Mouse (Mus musculus) T-helper 1 cell (primary cell): ENCODE results near the gene Nsg2.
"Not testable (repeated sequence)": the region's sequence is repeated elsewhere in the genome, so short reads cannot be mapped to it uniquely, and the experiment has no call there.

Source experiments
- in situ Hi-C: fragments of 300-600 bp; cut with MboI, MseI; formaldehyde crosslinking; loops from one replicate; pipeline ENCODE4 v1.15.1; 2025; ENCODE audit warnings: high pct_unique_total_duplicates

Gene Nsg2

DNA sequence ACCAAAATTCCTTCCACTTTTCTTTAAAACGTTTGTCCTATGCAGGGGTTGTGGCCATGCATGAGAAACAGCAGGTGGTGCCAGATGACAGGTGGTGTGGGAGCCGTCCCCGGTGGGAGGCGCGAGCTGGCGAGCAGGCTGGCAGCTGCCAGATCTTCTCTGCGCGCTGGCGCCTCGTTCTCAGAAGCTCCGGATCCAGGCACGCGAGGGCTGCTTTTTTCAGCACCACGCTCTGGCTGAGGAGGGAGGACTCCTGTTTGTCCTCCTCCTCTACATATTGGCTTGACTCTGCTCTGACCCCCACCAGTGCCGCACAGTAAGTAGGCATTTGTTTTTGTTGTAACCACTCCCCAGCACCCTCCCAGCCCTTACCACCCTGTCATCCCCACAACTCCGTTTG is at the start of gene Nsg2:
TSS of gene Nsg2 (plus strand) at position 183 of the 400 bp plus-strand sequence.
- in situ Hi-C loops = loop anchor here (5.0 to 25.0 kb wide), 3 partner anchors 137 to 1813 kb away; no protein-coding TSS in a partner anchor

DNA sequence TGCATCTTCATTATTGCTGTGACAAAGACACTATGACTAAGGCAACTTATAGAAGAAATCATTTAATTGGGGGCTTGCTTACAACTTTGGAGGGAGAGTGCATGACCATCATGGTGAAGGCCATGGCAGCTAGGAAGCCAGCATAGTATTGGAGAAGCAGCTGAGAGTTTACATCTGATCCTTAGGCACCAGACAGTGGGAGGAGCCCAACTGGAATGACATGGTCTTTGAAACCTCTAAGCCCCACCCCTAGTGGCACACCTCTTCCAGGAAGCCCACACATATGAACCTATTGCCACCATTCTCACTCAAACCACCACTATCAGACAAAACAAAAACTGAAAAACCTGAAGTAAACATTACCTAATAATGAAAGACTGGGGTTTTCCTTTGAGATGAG is 40.2 kb upstream of the Nsg2 start:
- in situ Hi-C loops = loop anchor here (10.0 kb wide), 1 partner anchor 695 kb away; no protein-coding TSS in a partner anchor

DNA sequence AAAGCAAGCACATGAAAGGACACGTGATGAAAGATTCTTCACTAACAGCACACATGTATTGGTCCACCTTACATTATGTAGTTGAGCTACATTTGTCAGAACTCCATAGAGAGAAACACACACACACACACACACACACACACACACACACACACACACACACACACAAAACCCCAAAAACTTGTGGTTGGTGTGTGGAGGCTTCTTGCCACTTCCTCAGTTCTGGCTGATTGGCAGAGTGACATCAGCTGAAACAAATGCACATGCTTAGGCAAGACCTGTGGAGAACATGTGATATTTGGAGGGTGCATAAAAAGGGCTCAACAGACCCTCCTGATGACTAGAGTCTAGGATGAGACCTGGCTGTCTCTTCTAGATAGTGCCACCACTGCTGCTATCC is 36.3 kb upstream of the Nsg2 start:
- in situ Hi-C loops = loop anchor here (10.0 kb wide), 1 partner anchor 691 kb away; no protein-coding TSS in a partner anchor

DNA sequence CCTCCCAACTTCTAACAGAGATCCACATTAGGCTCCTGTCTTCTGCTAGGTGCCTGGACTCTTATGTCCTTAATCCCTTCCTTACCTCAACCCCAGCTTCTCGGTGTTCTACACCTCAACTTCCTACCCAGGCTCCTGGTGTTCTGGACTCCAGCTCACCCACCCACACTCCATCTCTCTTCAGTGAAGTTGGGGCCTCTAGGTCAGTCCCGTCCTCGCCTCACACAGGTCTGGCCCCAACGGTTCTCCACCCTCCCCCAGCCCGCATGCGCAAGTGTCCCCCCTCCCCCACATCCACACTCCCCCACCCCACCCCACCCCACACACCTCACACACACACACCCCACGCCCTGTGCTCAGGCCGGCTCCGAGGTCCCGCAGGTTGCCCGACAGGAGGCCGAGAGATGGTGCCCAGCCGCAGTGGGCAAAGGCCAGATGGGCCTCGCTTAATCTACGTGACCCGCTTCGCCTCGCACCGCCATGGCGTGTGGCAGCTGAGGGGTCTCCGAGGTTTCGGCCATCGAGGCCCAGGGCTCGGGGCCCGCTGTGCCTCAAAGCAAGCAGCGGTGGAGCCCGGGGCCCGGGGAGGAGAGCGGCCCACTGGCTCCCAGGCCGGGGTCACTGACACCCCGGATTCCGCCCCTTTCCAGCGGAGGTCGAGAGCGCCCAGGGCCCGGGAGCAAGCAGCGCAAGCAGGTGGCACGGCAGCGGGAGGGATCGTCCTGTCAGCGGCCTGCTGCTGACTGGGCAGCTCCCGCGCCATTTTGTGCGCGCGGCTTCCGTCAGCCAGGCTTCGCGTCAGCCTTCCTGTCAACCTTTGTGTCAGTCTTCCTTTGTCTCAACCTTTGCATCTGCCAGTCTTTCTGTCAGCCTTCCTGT is 34.8 kb upstream of the Nsg2 start, which contains the start of gene 4930524B15Rik:
TSS of gene 4930524B15Rik (plus strand) at position 337 of the 879 bp plus-strand sequence.
- in situ Hi-C loops = loop anchor here (10.0 kb wide), 1 partner anchor 689 kb away; no protein-coding TSS in a partner anchor

DNA sequence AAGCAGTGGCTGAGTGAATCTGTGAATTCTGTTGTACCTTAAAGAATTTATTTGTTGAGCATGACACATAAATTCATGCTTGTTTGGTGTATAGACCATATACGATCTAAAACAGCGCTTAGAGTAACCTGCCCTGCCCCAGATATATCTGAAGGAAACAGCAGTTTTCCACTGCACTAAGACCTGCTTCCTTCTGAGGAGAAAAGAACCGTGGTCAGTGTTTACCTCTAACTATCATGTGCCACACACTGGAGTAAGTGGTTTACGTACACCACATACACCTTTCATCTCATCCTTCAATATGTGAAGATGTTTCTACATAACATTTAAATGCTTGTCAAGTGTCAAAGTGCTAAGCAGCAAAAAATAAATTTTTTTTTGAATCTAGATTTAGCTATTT is 26.1 kb upstream of the Nsg2 start:
- in situ Hi-C loops = no loop called here

DNA sequence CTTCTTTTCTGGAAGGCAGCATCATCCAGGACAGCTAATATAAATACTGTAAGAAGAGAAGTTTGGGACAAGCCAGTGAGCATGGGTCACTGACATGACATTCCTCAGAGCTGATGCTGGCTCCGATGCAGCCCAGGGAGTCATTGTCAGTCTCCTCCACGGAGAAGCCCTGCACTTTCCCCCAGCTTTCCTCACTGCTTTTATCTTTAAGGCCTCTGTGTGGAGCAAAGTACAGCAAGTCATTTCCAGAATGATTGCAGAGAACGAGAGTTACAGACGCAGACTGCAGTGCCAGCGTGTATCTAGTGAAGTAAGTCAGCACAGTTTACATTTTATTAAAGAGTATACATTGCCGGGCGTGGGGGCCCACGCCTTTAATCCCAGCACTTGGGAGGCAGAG is 25.4 kb upstream of the Nsg2 start:
- in situ Hi-C loops = no loop called here

DNA sequence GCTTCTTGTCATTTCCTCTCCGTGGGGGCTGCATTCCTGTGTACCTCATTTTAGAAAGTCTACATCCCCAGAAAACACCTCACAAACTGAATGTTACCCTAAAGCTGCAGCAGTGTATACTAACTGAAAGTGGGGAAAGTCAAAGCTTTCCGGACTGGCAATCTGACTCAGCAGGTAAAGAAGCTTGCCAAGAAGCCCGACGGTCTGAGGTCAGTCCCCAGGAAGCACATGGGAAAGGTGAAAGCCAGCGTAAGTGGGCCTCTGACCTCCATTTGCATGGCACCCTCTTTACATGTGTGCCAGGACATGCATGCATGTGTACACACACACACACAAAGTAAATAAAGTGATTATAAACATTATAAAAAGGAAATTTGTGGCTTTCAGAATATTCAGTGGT is 24.6 kb upstream of the Nsg2 start:
- in situ Hi-C loops = no loop called here

DNA sequence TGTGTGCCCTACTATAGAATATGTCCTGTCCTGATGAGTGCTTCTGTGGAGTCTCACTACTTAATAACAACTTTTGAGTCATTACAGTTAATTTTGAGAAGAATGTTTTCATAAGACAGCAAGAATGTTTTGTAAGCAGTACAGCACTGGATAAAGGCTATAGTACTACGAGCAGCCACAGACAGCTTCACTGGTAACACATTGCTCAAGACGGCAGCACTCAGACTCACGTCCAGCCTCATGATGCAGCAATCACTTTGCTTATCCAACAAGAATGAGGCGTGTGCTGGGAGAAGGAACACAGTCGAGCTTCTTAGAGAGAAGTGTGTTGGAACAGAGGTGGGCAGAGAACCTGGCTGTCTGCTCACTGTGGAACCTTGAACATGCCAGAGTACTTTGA is 24.1 kb upstream of the Nsg2 start:
- in situ Hi-C loops = no loop called here

DNA sequence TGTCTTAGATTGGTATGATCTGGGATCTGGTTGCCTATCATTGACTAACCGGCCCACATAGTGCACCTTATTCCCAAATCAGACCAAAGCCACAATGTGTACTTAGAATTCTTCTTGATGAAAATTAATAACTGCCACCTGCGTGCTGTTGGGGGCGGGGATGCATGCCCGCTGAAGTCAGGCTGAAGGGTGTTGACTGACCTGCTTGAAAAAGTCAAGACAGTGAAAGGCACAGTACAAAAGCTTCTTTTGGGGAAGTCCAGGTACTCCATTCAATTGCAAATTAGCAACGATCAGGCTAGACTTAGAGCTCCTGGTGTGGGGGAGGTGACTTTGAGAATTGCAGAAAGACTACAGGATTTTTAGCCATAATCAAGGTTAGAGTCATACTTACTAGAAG is 20.2 kb upstream of the Nsg2 start:
- in situ Hi-C loops = not testable (repeated sequence)

DNA sequence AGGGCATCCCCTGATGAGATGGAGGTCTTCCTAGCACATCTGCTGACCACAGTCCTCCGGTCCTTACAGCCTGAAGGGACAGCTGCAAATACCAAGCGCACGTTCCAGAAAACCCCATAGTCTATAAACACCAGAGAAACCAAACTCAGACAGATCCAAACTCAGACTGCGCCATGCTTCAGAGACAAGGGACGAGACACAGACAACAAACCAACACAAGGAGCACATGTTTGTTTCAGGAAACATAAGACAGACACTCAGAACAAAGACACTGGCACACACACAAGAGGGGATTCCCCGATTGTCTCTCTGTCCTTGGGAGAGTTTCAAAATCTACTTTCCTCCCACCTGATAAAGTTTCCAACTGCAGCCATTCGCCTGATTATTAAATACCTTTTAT is 18.4 kb upstream of the Nsg2 start:
- in situ Hi-C loops = no loop called here

DNA sequence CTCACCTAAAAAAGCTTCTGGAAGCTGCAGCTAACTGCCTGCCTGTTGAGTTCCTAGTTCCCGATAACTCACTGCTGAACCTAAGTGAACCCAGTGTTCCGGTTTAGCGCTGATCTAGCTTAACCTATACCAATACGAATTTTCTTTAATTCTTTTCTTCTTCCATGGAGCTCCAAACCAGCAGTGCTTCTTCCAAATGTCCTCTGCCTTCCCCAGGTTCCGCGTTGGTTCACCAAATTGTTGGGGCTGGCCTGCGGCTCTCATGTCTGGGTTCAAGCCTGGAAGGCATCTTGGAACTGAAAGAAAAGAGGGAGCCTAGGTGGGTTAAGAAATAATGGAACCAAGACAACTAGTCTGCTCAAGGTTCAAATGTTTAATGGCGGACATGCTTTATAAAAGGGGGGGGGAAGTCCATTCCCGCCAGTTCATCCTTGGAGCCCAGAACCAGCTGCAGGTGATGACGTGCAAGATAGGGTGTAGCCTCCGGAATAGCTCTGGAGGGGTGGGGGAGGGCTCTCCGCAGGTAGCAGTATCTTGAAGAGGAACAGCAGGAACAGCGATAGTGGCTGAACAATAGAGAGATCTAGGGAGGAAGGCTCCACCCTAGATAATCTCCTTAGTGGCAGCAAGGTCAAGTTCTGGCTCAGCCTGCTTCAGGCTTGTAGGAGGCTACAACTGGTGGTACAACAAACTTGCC is 17.9 kb upstream of the Nsg2 start:
- in situ Hi-C loops = not testable (repeated sequence)

DNA sequence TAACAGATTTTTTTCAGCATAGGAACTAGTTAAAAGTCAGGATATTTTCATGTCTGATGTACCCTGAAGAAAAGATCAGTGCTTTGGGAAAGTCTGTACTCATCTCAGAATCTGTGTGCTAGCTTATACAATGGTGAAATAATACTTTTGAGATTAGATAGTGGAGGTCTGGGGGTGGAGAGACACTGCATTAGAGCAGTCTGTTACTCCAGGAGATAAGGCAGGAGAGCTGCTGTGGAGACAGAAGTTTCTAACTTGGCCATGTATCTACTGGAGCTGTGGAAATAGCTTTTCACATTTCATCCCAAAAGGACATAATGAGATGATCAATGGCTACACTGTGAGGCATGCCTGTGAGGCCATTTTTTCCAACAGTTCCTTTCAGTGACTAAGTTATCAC is 17.0 kb upstream of the Nsg2 start:
- in situ Hi-C loops = no loop called here

DNA sequence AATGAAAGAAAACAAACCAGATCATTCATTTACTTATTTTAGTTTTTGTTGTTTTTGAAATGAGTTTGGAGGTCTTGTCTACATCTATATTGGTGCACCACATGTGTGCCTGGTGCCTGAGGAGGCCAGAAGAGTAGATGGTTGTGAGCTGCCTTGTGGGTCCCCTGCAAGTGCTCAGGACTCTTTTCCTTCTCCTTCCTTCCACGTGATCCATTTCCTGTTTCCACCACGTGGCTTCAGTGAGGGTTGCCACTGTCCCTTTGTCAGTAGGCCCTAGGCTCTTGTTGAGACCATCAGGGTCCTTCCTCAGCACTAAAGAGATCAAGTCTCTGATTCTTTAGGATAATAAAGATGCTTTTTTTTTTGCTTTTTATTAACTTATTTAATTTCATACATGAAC is 15.5 kb upstream of the Nsg2 start:
- in situ Hi-C loops = no loop called here

DNA sequence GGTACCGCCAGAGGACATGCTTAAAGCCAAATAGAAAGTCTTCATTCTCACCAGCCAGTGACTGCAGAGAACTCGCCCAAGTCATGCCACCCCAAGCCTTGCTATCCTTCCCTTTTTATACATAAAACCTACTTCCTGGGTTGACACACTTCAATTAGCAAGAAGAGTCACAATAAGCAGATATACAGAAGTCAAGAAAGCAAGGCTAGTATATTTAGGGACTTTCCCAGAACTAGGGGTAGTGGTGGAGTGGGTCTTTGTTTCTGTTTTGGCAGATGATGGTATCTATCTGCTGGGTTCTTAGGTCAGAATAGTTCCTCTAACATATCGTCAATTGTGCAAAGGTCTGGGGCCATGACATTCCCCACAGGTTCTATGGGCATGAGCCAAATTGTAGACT is 7.7 kb upstream of the Nsg2 start:
- in situ Hi-C loops = no loop called here

DNA sequence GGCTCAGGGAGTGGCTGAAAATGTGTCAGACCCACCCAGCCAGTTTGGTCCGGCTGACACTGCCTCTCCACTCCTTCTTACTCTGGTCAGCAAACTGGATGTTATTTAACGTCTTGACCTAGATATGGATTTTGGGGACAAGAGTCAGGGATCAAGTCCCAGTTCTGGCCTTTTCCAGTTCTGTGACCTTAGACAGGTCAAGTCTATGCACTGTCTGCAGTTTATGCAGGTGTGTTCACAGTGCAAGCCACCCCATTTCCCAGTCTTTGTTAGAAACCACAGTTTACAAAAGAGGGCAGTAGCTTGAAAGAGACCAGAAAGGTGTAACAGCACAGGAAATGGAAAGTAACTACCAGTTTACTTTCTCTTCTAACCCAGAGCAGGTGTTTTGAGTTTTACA is 547 bp upstream of the Nsg2 start:
- in situ Hi-C loops = loop anchor here (5.0 to 25.0 kb wide), 3 partner anchors 138 to 1812 kb away; no protein-coding TSS in a partner anchor

DNA sequence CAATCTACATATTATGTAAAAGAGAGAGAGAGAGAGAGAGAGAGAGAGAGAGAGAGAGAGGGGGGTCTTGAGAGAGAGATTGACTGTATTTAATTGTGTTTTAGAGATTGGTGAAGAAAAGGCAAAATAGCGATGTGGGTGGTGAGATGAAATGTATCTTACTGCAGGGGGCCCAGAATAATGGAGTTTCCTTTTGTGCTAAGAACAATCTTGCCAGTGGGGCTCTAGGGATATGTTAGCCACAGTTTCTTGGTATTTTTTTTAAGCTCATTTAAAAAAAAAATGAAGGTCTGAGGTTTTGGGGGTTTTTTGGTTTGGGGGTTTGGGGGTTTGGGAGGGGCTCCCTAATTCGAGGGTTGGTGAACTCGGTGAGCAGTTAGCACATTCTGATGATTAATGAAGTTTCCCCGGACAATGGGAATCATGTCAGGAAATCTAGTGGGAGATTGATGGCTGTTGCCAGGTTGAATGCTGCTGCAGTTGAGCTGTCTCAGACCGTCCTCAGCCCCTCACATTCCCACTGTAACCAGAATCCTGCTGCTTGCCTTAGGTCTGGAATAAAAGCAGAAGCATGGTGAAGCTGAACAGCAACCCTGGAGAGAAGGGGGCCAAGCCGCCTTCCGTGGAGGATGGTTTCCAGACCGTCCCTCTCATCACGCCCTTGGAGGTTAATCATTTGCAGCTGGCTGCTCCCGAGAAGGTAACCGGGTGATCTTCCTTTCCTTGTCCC is 1.1 kb downstream of the Nsg2 start:
- in situ Hi-C loops = loop anchor here (5.0 to 25.0 kb wide), 3 partner anchors 136 to 1814 kb away; no protein-coding TSS in a partner anchor

DNA sequence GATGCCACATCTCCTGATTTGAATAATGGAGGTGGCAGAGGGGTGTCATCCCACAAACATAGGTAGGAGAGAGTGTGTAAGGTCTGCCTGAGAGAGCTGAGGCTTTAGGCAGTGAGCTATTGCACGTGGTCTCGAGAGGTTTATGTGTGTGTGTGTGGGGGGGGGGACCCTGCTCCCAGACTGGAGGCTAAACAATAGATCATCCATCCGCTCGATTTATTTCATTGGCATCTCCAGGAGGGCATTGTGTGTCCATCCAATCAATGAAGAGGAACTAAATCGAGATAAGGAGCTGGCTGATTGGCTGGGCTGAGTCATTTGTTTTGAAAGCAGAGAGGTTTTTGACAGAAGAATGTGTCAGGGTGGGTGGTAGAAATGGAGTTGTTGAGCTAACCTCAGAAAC is 2.4 kb downstream of the Nsg2 start:
- in situ Hi-C loops = loop anchor here (5.0 to 25.0 kb wide), 3 partner anchors 135 to 1815 kb away; no protein-coding TSS in a partner anchor

DNA sequence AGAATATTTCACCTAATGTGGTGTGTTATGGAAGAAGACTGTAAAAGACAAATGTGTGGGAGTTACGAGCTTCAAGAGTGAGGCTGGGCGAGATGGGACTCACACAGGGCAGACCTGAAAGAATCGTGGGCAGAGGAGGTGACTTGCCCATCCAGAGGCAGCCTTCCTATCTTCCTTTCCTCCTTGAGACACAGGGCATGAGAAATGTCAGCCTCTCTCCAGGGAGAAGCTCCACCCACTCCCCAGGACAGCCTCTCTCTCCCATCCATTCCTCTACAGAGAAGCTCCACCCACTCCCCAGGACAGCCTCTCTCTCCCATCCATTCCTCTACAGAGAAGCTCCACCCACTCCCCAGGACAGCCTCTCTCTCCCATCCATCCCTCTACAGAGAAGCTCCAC is 7.8 kb downstream of the Nsg2 start:
- in situ Hi-C loops = loop anchor here (25.0 kb wide), 1 partner anchor 1821 kb away; no protein-coding TSS in a partner anchor

DNA sequence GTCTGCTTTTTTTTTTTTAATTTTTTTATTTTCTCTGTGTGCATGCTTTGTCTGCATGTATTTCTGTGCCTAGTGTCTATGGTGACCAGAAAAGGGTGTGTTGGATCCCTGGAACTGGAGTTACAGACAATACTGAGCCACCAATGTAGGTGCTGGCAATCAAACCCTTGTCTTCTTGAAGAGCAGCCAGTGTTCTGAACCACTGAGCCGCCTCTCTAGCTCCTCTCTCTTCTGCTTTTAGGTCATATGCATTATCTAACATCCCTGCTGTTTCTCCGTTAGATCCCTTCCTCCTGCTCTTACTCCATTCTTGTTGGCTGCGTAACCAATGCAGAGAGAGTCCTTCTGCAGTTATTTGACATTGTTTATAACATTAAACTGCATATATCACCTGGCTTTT is 8.6 kb downstream of the Nsg2 start:
- in situ Hi-C loops = loop anchor here (25.0 kb wide), 1 partner anchor 1822 kb away; no protein-coding TSS in a partner anchor

DNA sequence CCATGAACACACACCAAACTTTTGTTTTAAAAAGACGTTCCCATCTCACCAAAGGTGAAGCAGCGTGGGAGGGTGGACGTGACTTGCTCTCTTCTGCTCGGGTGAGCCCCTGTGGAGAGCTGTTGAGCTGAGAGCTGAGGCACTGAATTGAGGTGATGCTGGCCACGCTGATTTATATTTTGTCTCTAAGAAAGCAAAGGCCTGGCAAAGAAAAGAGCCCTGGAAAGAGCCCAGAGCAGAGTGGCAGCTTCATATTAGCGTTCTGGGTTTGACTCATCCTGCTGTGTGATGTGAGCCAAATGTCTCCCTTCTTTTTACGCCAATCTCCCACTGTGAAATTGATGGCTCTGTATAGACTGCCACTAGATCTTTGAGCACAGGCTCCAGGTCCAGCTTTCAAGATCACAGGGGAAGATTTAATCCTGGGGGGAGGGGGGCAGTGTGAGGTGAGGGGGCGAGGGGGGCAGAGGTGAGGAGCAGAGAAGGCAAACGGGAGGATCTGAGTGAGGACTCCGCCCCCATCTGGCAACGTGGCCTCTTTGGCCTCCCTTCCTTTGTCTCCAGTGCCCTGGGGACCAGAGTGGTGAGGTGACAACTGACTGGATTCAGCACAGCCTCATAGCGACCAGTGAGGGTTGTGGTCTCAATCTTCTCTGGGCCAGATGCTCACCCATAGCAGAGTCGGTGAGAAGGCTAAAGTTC is 9.8 kb downstream of the Nsg2 start:
- in situ Hi-C loops = loop anchor here (25.0 kb wide), 1 partner anchor 1823 kb away; no protein-coding TSS in a partner anchor

DNA sequence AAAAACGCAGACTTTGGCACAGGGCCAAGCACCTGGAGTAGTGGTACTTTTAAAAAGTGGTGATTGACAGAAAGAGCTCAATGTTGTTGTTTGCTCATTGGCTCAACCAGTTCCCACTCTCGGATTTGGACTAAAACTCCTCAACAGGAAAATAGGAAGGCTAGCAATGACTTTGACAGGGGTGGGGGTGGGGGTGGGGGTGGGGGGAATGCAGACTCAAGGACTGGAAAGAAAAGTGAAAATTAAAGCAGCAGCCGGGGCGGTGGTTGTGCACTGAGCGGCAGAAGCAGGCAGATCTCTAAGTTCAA is 10.4 kb downstream of the Nsg2 start:
- in situ Hi-C loops = loop anchor here (25.0 kb wide), 1 partner anchor 1823 kb away; no protein-coding TSS in a partner anchor
